Mouse (Mus musculus) midbrain, postnatal 0 days (tissue): Measurements from ENCODE around the gene Tmem252. TPM values are rescaled to one million over a fixed set of nuclear protein-coding genes. Genes with fewer than 3 reads are reported as not detected.

Experiments used
- ATAC-seq: fragments of 200-750 bp; cut with Nextera tagmentation; 2 replicates; pipeline ENCODE4 v1.8.0; 2017; ENCODE audit warnings: moderate number of reproducible peaks, mild to moderate bottlenecking, moderate TSS enrichment, moderate library complexity; ENCODE audit not compliant: low FRiP score
- DNase-seq: peaks from one replicate; pipeline ENCODE4 v3.0.0-alpha.2; 2015; ENCODE audit warnings: low spot score
- H3K27ac ChIP-seq: fragments of 300-500 bp; sonication (generic); 2 replicates; pipeline ENCODE4 v1.5.1; 2014; ENCODE audit warnings: low read depth, mild to moderate bottlenecking, low read length, mixed read lengths
- H3K27me3 ChIP-seq: fragments of 300-500 bp; sonication (generic); 2 replicates; pipeline ENCODE4 v1.6.1; 2014; ENCODE audit warnings: low read length, control low read depth, mixed read lengths; ENCODE audit not compliant: insufficient read depth
- H3K36me3 ChIP-seq: fragments of 300-500 bp; sonication (generic); 2 replicates; pipeline ENCODE4 v1.6.1; 2014; ENCODE audit warnings: low read length, control low read depth, mixed read lengths; ENCODE audit not compliant: insufficient read depth
- H3K4me1 ChIP-seq: fragments of 300-500 bp; sonication (generic); 2 replicates; pipeline ENCODE4 v1.6.1; 2014; ENCODE audit warnings: mild to moderate bottlenecking, control low read depth, antibody characterized with exemption, low read length, mixed read lengths; ENCODE audit not compliant: insufficient read depth
- H3K4me2 ChIP-seq: fragments of 300-500 bp; sonication (generic); 2 replicates; pipeline ENCODE4 v1.6.1; 2014; ENCODE audit warnings: low read depth, mild to moderate bottlenecking, low read length, mixed read lengths; ENCODE audit not compliant: poor library complexity, severe bottlenecking
- H3K4me3 ChIP-seq: fragments of 300-500 bp; sonication (generic); 2 replicates; pipeline ENCODE4 v1.5.1; 2014; ENCODE audit warnings: low read depth, mild to moderate bottlenecking, low read length, moderate library complexity
- H3K9ac ChIP-seq: fragments of 300-500 bp; sonication (generic); replicated peaks from 2 replicates; pipeline ENCODE4 v1.6.1; 2014; ENCODE audit warnings: mild to moderate bottlenecking, low read length, moderate library complexity, mixed read lengths; ENCODE audit not compliant: poor library complexity, severe bottlenecking
- H3K9me3 ChIP-seq: fragments of 300-500 bp; sonication (generic); 2 replicates; pipeline ENCODE4 v1.6.1; 2016; ENCODE audit warnings: low read length, control low read depth
- CTCF ChIP-seq: IDR thresholded peaks from 2 replicates; pipeline ENCODE4 v1.5.1; 2016; ENCODE audit warnings: antibody characterized with exemption, mild to moderate bottlenecking
- WGBS: fragments of 180-500 bp; shearing (Covaris S2); extraction: QIAGEN DNeasy Blood & Tissue Kit; methylation state at CpG from one replicate; pipeline ENCODE4 v1.1.7; 2014; 5-methylcytosine and 5-hydroxymethylcytosine counted together
- polyA plus RNA-seq: library from polyadenylated mRNA; unstranded; fragments of >200 nt; fragmentation: Nextera tagmentation; extraction: Ambion mirVana; gene quantifications from 2 replicates; pipeline ENCODE4 v1.2.1, GENCODE M21; 2015
- total RNA-seq: library from RNA; depleted of rRNA; stranded (reverse); fragments of >200 nt; gene quantifications from 2 replicates; pipeline ENCODE4 v1.2.3, GENCODE M21; 2014

Tmem252 gene
- total and polyA plus RNA-seq, 2 experiments from 2014 or later, result 0.90 to 1.2 TPM

GRCm38 (mm10) chr19:24652342-24653019, 21.3 kb upstream of the Tmem252 start:
- H3K4me1 ChIP-seq, result peaks cover 10% of the 10 kb centered on the region; the same call in 1 of the 2 replicates
- peak; percentile 59; the same call in 1 of the 2 replicates for ATAC-seq
- no peak overlapping the region for H3K4me3 ChIP-seq
- no peaks in the 10 kb centered on the region for H3K9me3 ChIP-seq
- WGBS, result 27% methylated on average over 6 of the region's 6 CpGs
- no peak for TF ChIP-seq CTCF
- no peaks in the 10 kb centered on the region for H3K27me3 ChIP-seq
- no peak overlapping the region for H3K9ac ChIP-seq
- peak; percentile 40 for DNase-seq
- no peak overlapping the region for H3K4me2 ChIP-seq
- peak overlapping the region; percentile 47 for H3K27ac ChIP-seq
- no peaks in the 10 kb centered on the region for H3K36me3 ChIP-seq

GRCm38 (mm10) chr19:24653230-24653799, 20.5 kb upstream of the Tmem252 start:
- no peak for TF ChIP-seq CTCF
- WGBS, result 85% methylated on average over 9 of the region's 9 CpGs
- H3K27me3 ChIP-seq, result no peaks in the 10 kb centered on the region
- DNase-seq (no peak), ATAC-seq (no peak)
- no peak overlapping the region for H3K27ac ChIP-seq
- H3K9me3 ChIP-seq, result no peaks in the 10 kb centered on the region
- H3K4me2 ChIP-seq, result no peak overlapping the region
- H3K4me1 ChIP-seq, result peaks cover 10% of the 10 kb centered on the region; the same call in 1 of the 2 replicates
- H3K9ac ChIP-seq, result no peak overlapping the region
- H3K4me3 ChIP-seq, result no peak overlapping the region
- H3K36me3 ChIP-seq, result no peaks in the 10 kb centered on the region

- no peak for TF ChIP-seq CTCF
- Histone ChIP-seq H3K9ac (no peak overlapping the region), H3K4me3 (no peak overlapping the region), H3K36me3 (no peaks in the 10 kb centered on the region), H3K9me3 (no peaks in the 10 kb centered on the region), H3K4me2 (no peak overlapping the region), H3K27ac (no peak overlapping the region), H3K4me1 (peaks cover 10% of the 10 kb centered on the region; the same call in 1 of the 2 replicates), H3K27me3 (no peaks in the 10 kb centered on the region)
- ATAC-seq (no peak), DNase-seq (no peak)
- 88% methylated on average over 3 of the region's 3 CpGs for WGBS
These were observed 16.8 kb upstream of the Tmem252 start for GRCm38 (mm10) chr19:24656981-24657380.

GRCm38 (mm10) chr19:24662346-24662745, 11.5 kb upstream of the Tmem252 start:
- Histone ChIP-seq H3K9me3 (no peaks in the 10 kb centered on the region), H3K9ac (no peak overlapping the region), H3K4me1 (no peaks in the 10 kb centered on the region), H3K4me2 (no peak overlapping the region), H3K27me3 (no peaks in the 10 kb centered on the region), H3K4me3 (no peak overlapping the region), H3K36me3 (no peaks in the 10 kb centered on the region), H3K27ac (no peak overlapping the region)
- ATAC-seq (no peak), DNase-seq (no peak)
- 98% methylated on average over 2 of the region's 2 CpGs for WGBS
- no peak for TF ChIP-seq CTCF

GRCm38 (mm10) chr19:24665771-24666170, 8.0 kb upstream of the Tmem252 start:
- Histone ChIP-seq H3K9me3 (no peaks in the 10 kb centered on the region), H3K36me3 (no peaks in the 10 kb centered on the region), H3K4me2 (no peak overlapping the region), H3K4me3 (no peak overlapping the region), H3K27me3 (no peaks in the 10 kb centered on the region), H3K27ac (no peak overlapping the region), H3K9ac (no peak overlapping the region), H3K4me1 (no peaks in the 10 kb centered on the region)
- ATAC-seq, result no peak
- no peak for TF ChIP-seq CTCF
- no peak for DNase-seq
- 71% methylated on average over 11 of the region's 11 CpGs for WGBS

- no peak overlapping the region for H3K4me3 ChIP-seq
- no peak for ATAC-seq
- H3K4me1 ChIP-seq, result no peaks in the 10 kb centered on the region
- TF ChIP-seq CTCF, result no peak
- no peak overlapping the region for H3K27ac ChIP-seq
- H3K27me3 ChIP-seq, result no peaks in the 10 kb centered on the region
- H3K36me3 ChIP-seq, result no peaks in the 10 kb centered on the region
- DNase-seq, result peak; percentile 61
- no peak overlapping the region for H3K4me2 ChIP-seq
- no peaks in the 10 kb centered on the region for H3K9me3 ChIP-seq
- WGBS, result 54% methylated on average over 3 of the region's 3 CpGs
- H3K9ac ChIP-seq, result no peak overlapping the region
These were observed 6.3 kb upstream of the Tmem252 start for GRCm38 (mm10) chr19:24667527-24667926.
